Mouse (Mus musculus): ENCODE results near the gene Plekhm2.

Gene Plekhm2

GRCm38 (mm10) chr4:141630021-141630420 lies 34.7 kb downstream of the Plekhm2 start:
- DNase-seq (ENCODE audit: low spot score), result no peak

DNA sequence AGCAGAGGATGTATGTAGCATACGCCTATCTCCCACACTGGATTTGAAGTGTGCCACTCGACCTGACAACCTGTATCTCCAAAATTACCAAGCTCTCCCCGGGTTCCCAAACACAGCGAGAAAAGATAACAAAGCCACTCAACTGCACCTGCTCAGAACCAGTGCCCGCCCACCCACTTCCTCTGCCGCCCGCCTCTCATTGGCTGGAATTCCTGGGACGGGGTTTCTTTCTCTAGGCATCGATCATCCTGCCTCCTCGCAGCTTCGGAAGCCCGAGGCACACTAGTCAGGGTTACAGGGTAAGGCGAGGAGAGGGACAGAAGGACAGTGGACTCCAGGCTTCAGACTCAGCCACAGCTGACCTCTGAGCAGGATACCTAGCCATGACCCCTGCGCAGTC lies 36.0 kb downstream of the Plekhm2 start:
- no peak for DNase-seq (ENCODE audit: low spot score)

DNA sequence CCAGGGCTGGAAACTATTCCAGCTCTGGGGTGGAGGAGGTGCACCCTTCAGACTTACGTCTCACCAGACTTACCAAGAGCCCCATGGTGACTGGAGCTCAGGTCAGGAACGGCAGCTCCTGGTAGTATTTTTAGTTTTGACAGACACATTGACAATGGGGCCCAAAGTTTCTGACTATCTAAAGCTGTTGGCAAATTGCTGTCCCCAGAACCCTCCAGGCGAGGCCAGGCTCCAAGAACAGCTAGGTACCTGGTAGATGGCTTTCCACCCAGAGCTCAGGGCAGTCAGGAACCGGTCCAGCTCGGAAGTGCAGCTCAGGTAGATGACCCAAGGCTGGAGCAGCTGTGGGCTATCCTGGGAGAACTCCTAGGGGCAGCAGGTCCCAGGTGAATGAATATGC lies 37.2 kb downstream of the Plekhm2 start:
- no peak for DNase-seq (ENCODE audit: low spot score)

DNA sequence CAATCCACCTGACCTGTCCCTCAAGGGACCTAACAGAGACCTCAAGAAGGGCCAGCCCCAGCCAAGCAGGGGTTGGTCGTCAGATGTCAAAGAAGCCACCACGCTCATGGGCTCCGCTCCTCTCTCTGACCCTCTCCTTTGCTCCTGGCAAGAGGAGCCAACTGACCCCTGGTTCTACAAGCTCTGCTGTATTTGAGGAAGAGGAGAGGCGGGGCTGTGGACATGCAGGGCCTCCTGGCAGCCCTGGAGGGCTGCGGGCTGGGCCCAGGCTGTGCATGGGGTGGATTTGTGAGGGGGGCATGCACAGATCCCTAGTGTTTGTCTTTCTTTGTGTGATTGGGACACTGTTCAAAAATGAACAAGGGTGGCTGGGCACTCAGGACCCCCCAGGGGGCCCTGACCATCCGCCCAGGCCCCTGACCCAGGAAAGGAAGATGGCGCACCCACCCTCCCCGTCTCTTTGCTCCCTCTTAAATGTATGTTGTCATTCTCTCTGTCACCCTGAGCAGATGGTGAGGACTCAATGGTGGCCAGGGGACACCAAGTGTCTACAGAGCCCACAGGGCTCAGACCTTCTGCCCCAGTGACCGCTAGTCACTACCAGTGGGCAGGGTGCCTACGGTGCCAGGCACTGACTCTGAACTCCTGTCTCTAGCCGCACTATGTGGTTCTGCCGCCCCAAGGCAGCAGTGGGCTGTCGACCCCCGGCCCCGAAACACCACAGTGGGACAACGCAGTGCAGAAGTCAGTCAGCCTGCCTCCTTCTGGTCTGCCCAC lies 38.7 kb downstream of the Plekhm2 start:
- no peak for DNase-seq (ENCODE audit: low spot score)

DNA sequence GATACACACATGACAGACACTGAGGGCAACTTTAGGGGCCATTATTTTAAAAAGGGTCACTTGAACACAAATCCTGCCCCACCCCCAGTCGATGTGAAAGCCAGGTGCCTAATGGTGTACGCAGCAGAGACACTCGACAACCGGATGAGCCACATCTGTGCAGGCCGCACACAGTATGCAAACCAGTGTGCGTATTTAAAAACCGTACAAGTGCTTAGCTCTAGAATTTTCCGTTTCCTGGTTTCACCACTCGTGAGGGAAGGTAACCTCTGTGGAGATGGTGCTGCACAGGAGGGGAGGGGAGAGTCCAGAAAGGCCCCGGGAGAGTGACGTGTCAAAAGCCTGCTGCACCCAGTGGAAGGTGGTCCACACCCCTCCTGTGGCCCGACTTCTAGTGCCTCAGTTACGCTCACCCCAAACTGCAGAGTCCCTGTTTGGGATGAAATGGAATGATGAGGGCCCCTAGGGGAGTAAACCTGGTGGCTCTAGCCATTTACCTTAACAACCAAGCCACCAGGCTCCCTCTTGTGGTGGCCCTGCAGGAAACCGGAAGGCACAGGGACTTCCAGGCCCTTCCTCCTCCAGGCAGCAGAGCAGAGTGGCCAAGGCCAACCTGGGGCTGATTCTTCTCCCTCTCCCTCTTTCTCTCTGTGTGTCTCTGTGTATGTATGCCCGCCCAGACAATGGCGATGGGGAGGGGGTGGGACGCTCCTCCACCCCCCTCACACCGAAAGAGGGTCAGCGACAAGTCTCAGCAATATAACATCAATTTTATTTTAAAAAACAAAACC lies 39.5 kb downstream of the Plekhm2 start:
- DNase-seq (ENCODE audit: low spot score), result no peak

DNA sequence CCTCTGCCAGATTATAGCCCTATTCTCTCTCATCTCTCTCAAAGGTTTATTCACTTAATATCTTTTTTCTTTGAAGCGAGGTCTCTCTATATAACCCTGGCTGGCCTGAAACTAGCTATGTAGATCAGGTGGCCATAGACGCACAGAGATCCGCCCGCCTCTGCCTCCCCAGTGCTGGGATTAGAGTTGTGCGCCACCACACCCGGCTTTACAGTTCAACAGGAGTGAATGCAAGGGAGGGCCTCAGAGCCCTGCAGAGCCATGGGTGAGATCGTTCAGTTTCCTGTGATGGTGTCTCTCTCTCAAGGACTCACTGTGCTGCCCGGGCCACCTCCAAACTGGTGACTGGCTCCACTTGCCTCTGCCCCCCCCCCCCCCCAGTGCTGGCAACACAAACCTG lies 40.6 kb downstream of the Plekhm2 start:
- no peak for DNase-seq (ENCODE audit: low spot score)

DNA sequence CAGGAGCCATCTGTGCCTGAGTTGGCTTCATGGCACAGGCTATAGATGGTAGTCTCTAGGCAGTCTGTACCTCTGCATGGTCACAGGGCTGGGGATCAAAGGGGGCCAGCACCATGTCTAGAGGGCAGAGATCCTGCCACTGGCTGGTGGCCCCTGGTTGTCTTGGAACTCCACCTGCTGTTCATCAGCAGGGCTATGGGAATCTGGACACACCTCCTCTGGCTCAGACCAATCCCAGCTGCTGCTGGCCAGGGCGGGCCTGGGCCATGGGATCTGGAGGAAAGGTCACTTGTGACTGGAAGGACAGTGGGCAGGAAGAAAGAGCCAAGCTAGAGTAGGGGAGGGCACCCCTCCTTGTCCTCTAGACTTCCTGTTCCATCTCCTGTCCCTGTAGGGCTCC lies 41.0 kb downstream of the Plekhm2 start, which contains the start of gene Slc25a34:
Slc25a34 (minus strand) TSS at position 156 of the 400 bp plus-strand sequence.
- peak; percentile 78 for DNase-seq (ENCODE audit: low spot score)

DNA sequence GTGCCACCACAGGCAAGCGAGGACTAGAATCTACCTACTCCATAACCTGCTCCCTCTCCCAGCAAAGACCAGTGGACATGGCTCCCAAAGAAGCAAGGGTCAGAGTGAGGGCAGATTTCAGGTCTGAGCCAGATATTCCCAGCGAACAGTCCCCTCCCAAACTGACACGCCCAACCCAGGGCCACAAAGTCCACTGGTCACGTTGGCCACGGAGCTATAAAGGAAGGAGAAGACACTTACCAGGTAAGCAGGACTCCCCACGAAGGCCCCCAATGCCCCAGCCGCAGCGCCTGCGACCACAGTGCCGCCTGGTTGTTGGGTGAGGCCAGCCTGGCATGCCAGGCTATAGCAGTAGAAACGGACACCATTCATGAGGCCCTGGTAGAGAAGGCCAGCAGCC lies 41.7 kb downstream of the Plekhm2 start:
- no peak for DNase-seq (ENCODE audit: low spot score)

- DNase-seq (ENCODE audit: low spot score), result no peak
Measured at GRCm38 (mm10) chr4:141622580-141622979, 42.1 kb downstream of the Plekhm2 start.

GRCm38 (mm10) chr4:141622091-141622490 lies 42.6 kb downstream of the Plekhm2 start:
- no peak for DNase-seq (ENCODE audit: low spot score)

DNA sequence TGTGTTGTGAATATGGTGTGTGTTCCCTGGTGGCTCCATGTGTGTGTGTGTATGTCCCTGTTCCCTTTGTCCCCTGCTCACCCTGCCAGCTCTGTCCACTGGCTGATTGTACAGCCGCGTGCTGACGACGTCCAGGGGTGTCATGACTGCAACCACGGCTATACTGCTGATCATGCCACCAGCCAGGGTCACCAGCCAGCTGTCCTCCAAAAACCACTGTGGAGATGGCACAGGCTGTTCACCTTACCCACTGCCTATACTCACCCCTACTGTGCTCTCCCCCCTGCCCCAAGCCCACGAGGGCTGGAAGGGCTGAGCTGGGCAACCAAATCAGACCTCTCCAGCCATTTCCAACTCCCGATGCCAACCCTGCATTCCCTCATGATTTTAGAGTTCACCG lies 43.4 kb downstream of the Plekhm2 start:
- DNase-seq (ENCODE audit: low spot score), result no peak

DNA sequence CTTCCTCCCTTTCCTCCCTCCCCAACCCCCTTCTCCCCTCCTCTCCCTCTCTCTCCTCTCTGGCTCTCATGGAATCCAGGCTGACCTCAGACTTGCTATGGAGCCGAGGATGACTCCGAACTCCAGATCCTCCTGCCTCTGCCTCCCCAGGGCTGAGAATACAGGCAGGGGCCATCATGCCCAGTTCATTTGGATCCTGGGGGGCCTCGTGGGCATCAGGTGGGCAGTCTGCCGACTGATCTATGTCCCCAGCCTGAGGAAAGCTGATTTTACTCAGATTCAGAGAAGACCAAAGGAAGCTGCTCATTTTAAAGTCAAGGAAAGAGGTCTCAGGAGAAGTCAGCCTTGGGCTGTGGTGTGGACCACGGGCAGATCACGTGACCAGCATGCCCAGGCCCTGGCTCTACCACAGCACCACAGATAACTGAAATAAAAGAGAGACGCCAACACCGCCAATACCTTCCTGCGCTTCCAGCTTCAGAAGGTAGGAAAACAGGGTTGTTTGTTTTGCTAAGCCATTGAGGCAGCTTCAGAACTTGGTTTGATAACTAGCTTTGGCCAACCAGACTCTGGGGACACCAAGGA lies 45.3 kb downstream of the Plekhm2 start:
- no peak for DNase-seq (ENCODE audit: low spot score)

DNA sequence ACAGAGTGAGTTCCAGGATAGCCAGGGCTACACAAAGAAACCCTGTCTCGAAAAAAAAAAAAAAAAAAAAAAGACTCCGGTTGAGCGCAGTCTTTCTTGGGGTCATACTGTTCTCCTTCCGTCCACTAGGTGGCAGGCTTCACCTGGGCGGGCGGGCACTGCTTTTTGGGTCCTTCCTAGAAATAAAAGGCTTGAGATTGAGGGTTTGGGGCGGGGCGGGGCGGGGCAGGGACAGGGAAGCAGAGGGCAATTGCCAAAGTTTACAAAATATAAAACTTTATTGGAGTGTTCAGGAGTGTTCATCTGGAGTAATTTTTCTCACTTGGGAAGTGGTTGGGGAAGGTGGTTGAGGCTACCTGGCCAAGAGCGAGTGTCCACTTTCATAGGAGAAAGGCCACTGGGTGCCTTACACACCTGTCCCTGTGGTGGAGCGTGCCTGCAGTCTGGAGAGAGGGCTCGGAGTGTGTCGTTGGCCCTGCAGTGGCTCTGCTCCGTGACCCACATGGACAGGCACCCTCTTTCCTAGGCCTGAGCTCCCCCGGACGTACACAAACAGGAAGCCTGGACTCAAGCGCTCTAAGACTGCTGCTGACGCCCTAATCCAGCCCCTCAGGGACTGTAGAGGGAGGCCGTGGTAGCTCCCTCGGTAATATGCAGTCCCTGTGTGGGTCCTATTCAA lies 46.0 kb downstream of the Plekhm2 start, which contains the start of gene Tmem82:
Tmem82 (minus strand) TSS at position 69 of the 679 bp plus-strand sequence.
- DNase-seq (ENCODE audit: low spot score), result no peak

GRCm38 (mm10) chr4:141617863-141618564 lies 46.7 kb downstream of the Plekhm2 start:
- DNase-seq (ENCODE audit: low spot score), result no peak

DNA sequence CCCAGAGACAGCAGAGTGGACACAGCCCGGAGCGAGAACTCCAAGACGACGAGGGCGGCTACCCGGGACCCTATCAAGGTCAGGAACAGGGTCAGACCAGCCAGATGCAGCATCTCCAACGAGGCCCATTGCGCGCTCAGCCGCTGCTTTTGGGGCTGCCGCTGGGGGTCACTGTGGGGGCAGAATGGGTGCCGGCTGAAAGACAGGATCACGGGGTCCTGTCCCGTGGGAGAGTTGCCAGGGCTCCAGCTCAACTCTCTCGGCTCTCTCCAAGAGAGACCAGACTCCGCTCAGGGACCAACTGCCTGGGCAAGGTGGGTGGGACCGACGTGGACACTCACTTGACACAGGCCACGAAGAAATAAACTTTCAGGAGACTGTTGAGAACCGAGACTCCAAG lies 47.4 kb downstream of the Plekhm2 start:
- peak; percentile 67 for DNase-seq (ENCODE audit: low spot score)

DNA sequence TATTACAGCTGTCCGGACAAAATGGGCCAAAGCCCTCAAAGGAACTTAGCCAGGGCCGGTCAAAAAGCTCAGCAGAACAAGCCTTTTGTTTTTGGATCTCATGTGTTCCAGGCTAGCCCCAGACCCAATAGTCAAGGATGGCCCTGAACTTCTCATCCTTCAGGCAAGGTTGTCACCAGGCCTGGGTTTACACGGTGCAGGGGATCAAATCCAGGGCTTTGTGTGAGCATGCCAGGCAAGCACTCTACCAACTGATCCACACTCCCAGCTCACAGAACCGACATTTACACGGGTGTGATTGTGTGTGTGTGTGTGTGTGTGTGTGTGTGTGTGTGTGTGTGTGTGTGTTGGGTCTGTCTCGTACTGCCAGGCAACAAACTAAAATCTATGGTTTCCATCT lies 47.9 kb downstream of the Plekhm2 start:
- DNase-seq (ENCODE audit: low spot score), result no peak

GRCm38 (mm10) chr4:141614946-141615345 lies 49.8 kb downstream of the Plekhm2 start:
- DNase-seq (ENCODE audit: low spot score), result no peak

- no peak for DNase-seq (ENCODE audit: low spot score)
Measured at GRCm38 (mm10) chr4:141609538-141609937, 55.2 kb downstream of the Plekhm2 start.

DNA sequence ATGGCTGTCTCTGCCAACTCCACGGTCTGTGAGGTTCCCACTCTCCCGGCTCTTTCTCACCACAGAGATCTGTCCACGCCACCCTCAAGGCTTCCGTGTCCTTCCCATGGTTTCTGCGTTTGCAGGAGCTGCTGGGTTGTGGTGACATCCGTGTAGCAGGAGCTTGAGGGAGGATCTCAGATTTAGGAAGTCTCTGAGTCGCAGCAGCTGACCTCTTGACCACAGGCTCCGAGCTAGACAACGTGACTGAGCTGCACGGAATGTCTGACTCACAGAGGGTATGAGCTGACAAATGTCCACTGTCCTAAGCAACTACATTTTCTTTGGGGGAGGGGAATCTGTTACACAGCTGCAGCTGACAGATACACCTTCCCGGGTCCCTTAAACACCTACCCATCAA lies 58.8 kb downstream of the Plekhm2 start, which contains the start of gene Fblim1:
Fblim1 (minus strand) TSS at position 236 of the 400 bp plus-strand sequence.
- DNase-seq (ENCODE audit: low spot score), result no peak

DNA sequence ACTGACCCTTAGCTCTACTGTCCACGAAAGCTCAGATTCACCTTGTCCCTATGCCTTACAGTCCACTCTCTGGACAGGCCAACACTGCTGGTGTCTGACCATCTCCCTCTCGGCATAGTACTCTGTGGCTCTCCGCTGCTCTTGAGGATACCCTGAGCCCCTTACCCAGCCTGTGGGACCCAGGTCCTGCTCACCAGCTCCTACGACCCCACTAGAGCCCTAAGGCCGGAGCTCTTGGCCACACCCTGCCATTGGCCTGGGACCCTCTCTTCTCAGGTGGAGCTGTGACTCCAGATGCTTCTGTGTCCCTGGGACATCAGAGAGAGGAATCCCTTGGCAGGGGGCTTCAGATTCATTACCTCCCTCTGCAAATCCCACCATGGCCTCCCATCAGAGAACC lies 59.3 kb downstream of the Plekhm2 start:
- no peak for DNase-seq (ENCODE audit: low spot score)

DNA sequence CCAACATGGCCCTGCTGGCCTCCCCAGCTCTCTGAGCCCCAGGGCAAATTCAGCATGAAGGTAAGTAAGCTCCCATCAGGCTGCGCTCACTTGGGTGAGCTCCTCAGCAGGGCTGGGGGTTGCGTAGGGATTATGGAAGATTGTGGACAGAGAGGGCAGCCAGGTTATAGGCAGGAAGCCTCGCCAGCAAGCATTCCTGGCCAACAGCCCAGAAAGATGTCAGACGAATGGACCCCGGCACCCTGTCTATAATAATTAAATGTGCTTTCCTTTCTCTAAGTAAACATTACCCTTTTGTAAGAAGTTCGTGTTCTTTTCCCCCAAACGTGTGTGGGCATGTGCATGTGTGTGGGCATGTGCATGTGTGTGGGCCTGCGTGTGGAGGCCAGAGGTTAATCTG lies 60.2 kb downstream of the Plekhm2 start:
- DNase-seq (ENCODE audit: low spot score), result no peak

GRCm38 (mm10) chr4:141603921-141604320 lies 60.8 kb downstream of the Plekhm2 start:
- no peak for DNase-seq (ENCODE audit: low spot score)

All from ovary, adult 18-20 months (tissue).